Mouse (Mus musculus) ES-Bruce4 (cell line): ENCODE measurements around the gene Gm815.

Experiments used
- CTCF ChIP-seq: IDR thresholded peaks from one replicate; pipeline ENCODE4 v1.8.1; 2011; ENCODE audit warnings: low read depth, low read length
- EP300 ChIP-seq: IDR thresholded peaks from 2 replicates; pipeline ENCODE4 v1.6.1; 2011; ENCODE audit warnings: low read depth, low read length; ENCODE audit not compliant: insufficient read depth
- POLR2A ChIP-seq: IDR thresholded peaks from one replicate; pipeline ENCODE4 v1.8.1; 2011; ENCODE audit warnings: low read length; ENCODE audit not compliant: insufficient read depth

- TF ChIP-seq POLR2A (no peak), EP300 (no peak), CTCF (no peak)
These were observed 2.5 kb downstream of the Gm815 start for GRCm38 (mm10) chr19:26888171-26888570.
